Mouse (Mus musculus) cerebellum, adult 9-10 months (tissue): Measurements from ENCODE around the gene Gm49721.
"Not testable (repeated sequence)": the region's sequence is repeated elsewhere in the genome, so short reads cannot be mapped to it uniquely, and the experiment has no call there.

ENCODE experiments used
- DNase-seq: peaks from one replicate; pipeline ENCODE4 v3.0.0; 2022

Gm49721 gene

DNA sequence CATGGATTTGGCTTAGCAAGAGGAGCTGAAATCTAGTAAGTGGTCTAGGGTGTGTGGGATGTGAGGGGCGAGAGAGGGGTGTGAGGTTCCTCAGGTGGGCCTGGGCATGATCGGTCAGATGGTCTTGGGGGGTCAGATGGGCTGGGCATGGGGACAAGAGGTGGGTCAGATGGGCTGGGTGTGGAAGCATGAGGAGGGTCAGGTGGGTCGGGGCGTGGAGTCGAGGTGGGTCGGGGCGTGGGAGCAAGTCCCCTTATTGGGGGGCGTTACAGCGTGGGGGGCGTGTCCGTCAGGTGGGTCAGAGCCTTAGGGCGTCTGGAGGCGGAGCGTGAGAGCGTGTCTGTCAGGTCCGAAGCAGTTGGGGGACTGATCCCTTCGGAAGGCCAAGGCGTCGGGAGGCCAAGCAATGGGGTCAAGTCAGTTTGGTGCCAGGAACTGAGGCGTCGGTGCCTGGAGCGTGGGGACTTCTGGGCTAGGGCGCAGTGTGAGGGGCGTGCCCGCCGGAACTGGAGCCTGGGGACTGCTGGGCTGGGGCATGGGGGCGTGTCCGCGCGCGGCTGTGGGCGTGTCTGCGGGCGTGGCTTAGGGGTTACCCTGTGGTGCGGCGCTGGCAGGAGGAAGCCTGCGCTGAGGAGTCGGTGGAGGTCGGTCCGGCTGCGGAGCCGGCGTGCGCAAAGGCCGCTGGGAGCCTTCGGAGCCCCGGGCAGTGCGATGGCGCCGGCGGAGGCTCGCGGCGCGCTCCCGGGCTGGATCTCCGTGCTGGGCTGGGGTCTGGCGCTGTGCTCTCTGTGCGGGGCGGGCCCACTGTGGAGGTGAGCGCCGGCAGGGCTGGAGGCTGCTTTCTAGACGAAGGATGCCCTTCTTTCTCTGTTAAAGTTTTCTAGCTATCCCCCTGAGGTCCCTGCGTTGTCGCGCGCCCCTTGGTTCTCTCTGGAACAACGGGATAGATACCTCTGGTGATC lies at the start of gene Gm49721:
Gene Gm49721 (plus strand): TSS at position 618 of the 962 bp plus-strand sequence.
- not testable (repeated sequence) for DNase-seq

DNA sequence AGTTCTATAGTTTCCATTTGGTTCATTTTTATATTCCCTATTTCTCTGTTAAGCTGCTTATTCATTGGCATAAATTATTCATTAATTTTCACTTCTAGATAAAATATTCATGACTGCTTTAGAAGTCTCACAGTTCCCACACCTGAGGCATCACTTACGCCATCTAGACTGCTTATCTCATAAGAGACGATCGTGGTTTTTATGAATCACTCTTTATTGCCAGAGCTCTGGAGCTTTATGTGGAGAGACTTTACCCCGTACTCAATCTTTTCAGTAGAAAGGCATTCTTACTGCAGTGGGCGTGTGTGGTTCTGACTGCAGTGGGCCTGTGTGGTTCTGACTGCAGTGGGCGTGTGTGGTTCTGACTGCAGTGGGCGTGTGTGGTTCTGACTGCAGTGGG lies 47.1 kb upstream of the Gm49721 start:
- DNase-seq: not testable (repeated sequence)

DNA sequence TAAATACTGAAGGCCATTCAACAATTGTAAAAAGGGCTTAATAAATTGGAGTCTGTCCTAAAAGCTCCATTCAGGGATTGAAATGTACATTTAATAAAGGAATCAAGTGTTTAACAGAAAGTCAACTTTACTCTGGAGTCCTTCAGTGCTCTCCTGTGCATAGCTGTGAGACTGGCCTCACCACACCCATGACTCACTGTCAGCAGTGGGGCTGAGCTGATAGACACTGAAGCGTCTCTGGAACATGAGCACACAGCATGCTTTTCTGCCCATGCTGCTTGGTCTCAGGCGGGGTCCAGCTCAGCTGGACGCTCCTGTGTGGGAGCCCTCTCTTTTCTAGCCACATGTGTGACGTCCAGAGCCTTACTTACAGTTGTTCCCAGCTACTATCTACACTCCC lies 36.1 kb upstream of the Gm49721 start:
- DNase-seq: not testable (repeated sequence)

DNA sequence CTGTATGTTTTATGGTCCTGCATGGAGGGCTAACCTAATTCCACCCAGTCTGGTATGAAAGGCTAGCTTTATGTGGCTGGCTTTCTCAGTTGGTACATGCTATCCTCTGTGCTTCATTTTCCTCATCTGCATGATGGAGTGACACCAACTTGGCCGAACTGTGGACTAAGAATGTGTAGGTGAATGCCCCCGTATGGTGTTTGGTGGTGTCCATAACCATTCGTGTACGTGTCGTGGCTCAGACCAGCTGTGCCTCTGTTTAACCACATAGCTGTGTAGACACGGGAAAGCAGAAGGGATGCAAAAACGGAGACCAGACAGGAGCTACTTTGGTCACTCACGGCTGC lies 31.1 kb upstream of the Gm49721 start:
- not testable (repeated sequence) for DNase-seq

DNA sequence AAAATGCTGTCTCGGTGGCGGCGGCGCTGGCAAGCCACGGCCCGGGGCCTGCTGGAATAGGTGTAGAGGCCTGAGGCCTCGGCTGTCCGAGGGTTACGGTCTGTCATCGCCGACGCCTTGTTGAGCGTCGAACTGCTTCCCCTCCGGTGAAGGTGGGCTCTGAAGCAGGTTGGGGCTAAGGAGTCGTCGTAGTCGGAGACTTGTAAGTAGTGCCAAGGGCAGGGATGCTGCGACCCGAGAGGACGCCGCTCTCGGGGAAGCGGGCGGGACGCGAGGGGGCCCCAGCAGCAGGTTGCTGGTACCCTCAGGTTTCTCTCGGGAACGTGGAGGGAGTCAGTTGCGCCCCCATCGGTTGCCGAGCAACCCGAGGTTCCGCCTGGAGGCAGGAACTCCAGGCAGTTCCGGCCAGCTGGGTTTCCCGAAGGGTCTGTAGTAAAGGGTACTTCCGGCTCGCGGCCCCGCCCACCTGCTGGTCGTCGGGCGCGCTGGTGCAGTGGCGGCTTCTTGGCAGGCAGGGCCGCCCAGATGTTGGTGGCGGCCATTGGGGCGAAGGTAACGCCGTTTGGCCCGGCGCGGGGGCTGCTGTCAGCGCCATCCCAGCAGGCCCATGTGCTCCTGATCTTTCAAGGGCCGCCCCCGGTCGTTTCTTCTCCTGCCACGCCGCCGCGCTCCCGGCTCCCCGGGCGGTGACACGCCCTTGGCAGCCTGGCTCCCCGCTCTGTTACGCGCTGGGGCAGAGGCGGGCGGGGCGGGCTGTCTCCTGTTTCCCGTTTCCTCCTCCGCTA lies 30.5 kb upstream of the Gm49721 start, which contains the start of gene Rsph3b:
Gene Rsph3b (minus strand): TSS at position 699 of the 785 bp plus-strand sequence.
- peak; percentile 60 for DNase-seq

DNA sequence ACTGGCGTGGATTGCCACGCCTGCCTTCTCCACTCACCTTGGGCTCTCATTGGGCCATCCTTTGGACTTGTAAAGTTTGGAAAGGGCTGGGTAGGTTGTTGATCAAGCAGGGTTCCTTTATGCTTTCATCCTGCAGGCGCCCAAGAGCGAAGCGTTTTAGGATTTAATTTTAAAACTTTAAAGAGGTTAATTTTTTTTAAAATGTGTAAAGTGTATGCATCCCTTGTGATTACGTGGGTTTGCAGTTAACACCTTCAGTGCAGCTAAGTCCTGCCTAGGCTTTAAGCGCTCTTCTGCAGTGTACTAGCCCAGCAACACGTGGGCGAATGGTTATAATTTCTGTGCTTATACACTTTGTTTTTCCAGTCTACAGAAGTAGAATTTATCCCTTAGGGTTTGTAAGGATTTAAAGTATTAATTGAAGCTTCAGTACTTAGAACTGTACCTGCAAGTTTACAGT lies 29.9 kb upstream of the Gm49721 start:
- DNase-seq: not testable (repeated sequence)

DNA sequence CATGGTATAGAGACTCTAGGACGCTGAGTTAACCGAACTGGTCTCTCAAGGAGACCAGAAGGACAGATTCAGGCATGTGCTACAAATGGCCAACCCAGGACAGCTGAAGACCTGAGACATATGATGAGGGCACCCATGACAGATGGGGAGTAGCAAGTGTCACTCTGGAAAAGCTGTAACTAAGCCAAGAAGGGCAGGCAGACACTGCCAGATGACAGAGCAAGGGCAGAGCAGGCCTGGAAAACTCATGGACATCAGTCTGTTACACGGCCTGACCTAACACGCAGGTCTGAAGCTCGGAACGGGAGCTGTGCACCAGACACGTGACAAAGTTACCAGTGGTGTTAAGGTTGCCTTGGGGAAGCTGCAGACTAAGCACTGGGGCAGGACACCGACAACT lies 19.8 kb upstream of the Gm49721 start:
- not testable (repeated sequence) for DNase-seq

DNA sequence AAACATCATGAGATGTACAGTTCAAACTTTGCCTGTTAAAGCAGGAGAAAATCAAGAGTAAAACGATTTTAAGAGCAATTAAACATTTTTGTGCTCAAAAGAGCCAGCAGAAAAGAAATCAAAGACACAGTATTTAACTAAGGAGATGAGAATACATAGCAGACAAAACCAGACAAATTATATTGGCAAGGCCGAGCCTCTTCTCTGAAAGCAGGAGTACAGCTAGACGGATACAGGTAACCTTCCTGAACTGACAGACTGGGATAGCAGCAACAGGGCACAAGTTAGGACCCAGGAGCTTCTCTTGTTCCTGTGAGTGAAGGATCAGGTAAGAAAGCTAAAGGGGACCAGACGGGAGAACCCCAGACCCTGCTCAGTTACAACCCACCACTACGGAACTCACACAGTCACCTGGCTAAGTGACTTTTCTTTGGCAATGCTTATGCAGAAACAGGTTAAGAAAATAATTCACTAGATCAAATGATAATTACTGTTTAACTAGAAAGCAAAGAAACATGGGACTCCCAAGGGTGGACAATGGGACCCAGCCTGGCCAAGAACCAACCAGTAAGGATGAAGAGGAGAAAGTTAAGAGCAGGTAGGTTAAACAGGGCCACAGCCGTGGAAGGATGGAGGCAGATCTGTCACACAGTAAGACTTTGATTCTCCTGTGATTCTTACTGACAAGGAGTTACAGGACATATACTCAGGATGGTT lies 19.0 kb upstream of the Gm49721 start:
- DNase-seq: not testable (repeated sequence)

DNA sequence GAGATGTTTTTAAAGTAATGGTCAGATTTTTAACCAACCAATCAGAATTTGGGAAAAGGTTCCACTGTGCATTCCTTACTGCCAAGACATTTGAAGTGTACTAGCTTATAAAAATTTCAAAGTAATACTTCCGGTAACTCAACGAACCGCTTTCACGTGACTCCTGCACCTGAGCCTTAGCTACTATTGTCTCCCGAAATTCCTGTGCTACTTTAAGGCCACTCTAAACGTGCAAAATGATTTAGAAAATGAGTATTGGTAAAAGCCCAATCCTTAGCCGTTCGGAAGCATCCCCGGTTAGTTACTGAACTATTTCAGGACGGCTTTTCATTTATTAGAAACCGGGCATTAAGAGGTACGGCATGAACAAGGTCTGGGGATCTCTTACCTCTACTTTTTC lies 18.4 kb upstream of the Gm49721 start:
- not testable (repeated sequence) for DNase-seq

DNA sequence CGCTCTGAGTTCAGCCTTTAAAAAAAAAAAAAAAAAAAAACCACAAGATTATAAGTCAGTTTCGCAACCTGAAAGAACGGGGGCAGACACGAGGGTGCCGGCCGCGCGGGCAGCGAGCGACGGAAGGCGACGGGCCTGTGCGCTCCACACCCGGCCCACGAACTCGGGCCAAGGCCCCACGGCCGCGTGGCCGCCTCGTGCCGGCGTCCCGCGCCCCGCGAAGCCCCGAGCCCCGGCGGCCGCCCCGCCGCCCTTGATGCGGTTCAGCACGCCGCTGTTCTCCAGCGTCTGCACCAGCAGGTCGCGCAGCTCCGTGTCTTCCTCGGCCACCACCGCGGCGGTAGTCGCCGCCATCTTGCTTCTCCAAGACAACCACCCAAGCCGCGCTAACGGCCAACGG lies 17.9 kb upstream of the Gm49721 start, which contains the start of gene Tagap1:
Gene Tagap1 (minus strand): TSS at position 381 of the 400 bp plus-strand sequence.
- DNase-seq: not testable (repeated sequence)

DNA sequence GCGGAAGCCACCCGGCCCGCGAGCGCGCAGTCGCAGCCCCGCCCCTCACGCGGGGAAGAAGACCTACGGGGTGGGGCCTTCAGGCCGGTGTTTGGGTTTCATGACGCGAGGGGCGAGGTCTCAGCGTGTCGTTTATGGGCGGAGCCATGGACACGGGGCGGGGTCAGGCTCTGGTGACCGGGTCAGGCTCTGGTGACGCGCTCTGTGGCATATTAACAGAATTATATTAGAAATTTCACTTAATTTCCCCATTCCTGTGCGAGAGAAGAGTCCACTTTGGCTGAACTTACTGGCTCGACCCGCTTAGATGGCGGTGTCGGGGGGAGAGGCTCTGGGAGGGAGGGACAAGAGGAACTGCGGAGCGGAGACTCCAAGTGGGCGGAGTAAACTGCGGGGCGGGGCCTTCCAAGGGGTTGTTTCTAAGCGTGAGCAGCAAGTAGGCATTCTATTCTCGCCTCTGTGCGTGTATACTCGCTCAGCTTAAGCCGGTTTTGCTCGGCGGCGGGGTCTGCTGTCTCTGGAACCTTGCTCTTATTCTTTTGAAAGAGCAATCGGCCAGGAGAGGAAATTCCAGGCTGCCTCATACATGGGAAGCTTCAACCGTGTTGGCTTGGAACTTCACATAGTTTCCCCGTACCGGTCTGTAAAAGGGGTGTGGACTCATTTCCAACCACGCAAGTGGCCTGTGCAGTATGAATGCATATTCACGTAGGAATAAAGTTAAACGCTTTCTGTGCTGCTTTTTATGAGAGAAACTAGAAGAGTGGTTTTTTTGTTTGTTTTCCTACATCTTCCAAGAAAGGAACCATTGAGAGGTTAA lies 17.3 kb upstream of the Gm49721 start:
- DNase-seq: peak; percentile 67

DNA sequence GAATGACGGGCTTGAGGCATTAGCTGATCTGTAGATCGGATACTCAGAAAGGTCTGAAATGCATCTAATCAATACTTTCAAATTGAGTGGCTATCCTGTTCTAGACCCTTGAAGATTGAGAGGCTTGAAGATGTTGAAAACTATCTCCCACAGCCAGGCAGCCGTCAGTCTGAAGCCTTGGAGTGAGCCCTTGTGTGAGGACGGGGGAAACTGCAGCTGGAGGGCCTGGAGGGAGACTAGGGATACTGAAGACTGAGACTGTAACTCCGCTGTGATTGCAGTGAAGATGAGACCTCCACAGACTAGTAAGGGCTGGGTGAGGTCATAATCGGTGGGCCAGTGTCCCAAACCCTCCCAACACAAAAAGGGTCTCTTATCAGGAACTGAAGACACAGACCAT lies 16.4 kb upstream of the Gm49721 start:
- DNase-seq: not testable (repeated sequence)

DNA sequence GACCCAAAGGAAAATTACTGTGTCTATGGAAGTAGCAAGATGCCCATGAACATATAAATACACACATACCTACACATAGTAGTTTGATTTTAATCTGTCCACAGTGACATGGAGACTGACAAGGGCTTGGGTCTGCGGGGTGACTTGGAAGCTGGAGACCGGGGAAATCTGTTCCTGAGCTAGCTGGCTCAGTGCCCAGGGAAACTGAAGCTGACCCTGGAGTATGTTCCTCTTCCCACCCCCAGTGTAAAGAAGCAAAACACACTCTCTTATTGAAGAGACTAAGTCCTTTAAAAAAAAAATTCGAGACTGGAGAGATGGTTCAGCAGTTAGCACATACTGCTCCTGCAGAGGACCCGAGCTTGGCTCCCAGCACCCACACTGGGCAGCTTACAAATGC lies 15.8 kb upstream of the Gm49721 start:
- not testable (repeated sequence) for DNase-seq

DNA sequence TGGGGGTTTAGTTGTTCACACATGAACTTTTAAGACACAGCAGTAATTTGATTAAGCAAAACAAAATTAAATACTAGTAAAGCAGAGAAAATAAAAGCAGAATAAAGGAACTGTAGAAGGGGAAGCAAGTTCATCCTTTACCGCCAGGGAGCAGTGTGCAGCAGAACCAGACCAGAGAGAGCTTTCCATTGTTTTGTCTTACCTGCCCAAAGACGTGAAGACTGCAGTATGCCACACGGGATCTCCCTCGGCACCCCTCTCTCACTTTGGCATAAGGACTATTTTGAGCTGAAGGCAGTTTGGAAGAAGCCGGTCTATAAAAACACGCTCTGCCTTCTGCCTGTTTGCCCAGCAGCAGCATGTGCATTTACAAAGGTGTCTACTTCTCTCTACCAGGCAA lies 13.3 kb upstream of the Gm49721 start:
- not testable (repeated sequence) for DNase-seq

DNA sequence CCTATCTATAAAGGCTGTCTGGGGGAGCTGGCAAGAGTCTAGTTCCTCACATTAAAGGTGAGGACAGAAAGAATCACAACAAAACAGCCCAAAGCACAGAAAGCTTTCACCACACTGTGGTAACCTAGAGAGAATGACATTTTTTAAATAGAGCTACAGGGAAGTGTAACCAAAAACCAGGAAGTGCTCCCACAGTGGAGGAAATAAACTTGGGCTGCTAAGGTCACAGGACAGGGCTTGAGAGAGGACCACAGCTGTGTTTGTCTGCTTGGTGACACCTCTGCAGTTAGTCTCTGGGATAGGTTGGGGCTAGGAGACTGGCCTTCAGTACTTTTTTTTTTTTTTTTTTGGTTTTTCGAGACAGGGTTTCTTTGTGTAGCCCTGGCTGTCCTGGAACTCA lies 11.0 kb upstream of the Gm49721 start:
- DNase-seq: not testable (repeated sequence)

DNA sequence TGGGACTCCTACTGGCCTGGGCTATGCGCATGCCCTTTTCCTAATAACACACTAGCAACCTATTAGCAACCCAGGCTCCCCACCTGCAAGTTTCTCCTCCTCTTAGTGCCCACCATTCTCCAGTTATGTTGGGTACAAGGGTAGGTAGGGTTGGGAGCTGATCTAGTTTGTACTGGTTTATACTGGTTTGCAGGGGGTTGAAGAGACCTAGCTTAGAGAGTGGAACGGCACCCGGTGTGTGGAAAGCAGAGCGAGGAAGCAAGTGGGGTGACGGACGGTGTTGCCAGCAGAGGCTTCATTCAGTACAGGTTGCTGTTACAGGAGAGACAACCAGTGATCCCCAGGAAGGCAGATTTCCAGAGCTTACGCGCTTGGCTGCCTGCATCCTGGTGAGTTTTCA lies 8.4 kb upstream of the Gm49721 start, which contains the start of gene Rnaset2b:
Gene Rnaset2b (plus strand): TSS at position 301 of the 400 bp plus-strand sequence.
- DNase-seq: not testable (repeated sequence)

DNA sequence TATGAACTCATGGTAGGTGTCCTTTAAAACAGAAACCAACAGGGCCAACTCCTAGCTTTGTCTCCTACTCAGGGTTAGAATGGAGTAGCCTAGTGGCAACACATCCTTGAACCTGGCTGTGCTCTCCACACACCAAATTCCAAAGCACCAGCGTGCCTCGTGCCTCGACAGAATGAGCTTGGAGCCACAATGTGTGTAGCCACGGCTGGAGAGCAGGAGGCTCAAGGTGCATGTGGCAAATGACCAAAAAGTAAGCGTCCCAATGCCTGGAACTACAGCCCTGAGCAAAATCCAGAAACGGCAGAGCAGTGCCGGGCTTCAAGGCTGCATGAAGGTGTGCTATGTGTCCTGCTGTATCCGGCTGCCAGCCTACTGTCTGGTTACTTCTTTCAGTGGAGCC lies 7.5 kb upstream of the Gm49721 start:
- not testable (repeated sequence) for DNase-seq

DNA sequence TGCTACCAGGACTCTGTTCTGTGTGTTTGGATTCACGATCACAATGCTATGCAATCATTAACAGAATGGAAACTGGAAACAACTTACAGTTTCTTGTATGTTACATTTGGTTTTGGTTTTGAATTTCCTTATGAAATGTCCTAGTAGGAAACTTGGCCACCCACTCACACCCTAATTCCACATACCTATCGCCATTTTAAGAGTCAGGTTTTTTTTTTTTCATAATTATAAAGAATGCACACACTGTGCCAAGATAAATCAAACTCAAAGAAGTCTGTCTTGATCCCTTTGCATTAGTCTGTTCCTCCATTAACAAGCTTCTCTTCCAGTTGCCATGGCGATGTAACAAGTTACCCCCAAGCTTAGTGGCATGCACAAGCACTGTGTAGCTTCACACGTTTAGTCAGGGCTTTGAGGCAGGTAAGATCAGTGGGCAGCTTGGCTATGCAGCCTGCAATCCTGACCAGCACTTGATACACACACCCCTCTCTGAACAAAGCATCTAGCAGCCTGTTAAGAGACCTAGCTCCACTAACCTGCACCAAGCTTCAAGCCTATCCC lies 5.8 kb upstream of the Gm49721 start:
- not testable (repeated sequence) for DNase-seq

DNA sequence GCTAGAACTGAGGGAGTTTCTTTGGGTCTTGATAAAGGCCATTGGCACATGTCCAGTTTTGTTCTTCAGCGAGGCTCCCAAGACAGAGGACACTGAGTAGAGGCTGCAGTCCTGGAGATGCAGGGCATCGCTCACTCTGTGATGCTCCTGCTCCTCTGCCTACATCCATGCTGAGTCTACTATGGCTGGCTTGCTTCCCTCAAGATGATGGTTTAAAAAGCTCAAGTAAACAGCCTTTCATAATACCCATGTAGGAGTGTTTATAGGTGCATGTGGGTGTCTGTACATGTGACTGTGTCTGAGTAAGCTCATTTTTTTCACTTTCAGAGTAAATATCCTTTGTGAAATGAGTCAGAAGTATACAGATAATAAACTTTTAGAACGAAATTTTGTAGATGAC lies 3.7 kb upstream of the Gm49721 start:
- DNase-seq: not testable (repeated sequence)

DNA sequence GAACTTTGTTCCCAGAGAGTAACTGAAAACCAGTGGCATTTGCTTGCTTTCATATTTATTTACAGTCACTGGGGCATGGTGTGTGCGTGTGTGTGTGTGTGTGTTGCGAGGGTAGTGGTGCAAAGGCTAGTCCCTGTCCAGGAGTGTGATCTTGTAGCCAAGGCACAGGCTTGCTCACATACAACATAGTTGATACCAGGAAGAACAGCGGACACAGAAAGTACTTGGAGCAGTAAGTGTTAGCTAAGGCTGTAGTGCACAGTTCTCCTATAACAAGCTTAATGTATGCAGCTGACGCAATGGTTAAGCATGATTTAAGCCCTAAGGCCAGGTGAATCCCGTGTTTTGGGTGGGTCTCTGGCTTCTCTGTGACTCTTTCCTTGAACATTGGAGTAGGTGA lies 676 bp downstream of the Gm49721 start:
- DNase-seq: not testable (repeated sequence)

DNA sequence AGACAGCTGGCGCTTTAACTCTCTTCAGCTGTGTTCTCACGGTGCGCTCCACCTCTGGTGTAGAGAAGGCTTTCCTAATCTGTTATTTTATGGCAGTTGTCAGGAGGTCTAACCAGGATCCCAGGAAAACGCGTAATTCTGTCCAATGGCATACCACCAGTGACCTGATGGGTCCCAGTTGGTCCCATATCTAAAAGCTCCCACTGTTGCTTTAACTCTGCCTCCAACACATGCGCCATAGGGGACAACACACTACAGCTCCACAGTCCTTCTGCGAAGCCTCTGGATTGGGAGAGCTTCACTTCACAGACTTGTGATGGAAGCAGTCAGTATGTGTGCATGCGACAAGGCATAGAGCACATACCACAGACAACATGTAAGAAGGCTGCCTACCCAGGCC lies 1.4 kb downstream of the Gm49721 start:
- DNase-seq: not testable (repeated sequence)
